Mouse (Mus musculus) retina, adult 2 months (tissue): ENCODE results near the gene Mob1a.
A peak's percentile ranks its signal among the peaks of the same experiment; 100 is the strongest.
"Not testable (repeated sequence)": the region's sequence is repeated elsewhere in the genome, so short reads cannot be mapped to it uniquely, and the experiment has no call there.

ENCODE experiments used
- DNase-seq: peaks from one replicate; pipeline ENCODE4 v3.0.0-alpha.2; 2012; ENCODE audit warnings: low read depth, low spot score

Gene Mob1a

DNA sequence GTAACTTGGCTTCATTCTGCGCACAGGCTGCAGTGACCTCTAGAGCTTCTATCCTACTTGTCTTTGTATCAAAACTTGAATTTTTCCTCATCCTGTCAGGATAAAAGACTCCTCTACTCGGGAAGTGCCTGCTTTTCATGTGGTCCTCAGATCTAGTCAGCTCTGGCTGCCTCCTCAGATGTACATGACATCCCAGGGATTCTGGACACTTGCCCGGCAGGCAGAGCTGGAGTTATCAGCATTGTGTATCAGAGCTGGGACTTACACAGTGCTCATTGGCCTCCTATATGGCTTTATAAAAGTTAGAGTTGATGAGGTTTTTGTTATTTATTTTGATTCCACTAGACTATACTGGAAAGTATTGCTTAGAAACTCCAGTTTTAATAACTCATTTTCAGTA lies 15.6 kb downstream of the Mob1a start:
- no peak for DNase-seq

DNA sequence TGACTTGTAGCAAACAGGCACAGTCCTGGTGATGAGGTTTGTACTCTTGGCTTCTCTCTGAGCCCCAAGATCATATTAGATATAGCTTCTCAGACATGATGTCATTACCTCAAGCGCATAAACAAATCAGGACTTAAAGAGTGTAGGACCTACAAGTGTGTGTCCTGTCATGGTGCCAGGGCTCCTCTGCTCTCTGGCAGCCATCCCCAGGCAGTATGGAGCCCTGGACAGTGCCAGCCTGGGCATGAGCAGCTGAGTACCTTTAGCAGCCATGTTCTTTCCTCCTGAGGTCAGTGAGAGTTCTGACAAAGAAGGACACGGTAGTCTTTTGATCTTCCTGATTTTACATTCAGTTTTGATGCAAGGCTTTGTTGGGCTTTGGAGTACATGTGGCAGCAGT lies 17.1 kb downstream of the Mob1a start:
- DNase-seq: no peak

DNA sequence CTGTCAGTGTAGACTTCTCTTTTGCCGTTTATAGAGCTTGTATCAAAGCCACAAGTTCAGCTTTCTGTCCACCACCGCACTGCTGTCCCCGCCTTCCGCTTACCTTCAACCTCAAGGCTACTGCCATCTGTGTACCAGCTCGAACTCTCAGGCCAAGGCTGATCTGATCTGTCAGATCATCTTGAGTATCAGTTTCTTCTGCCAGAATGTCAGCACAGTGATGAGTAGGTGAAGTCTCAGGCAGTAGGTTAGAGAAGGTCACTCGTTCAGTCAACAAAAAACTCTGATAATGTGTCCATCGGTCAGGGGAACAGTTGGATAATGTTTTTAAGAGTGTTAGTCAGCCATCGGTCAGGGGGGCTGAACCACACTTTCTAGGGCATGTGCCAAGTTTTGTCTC lies 19.5 kb downstream of the Mob1a start:
- not testable (repeated sequence) for DNase-seq

DNA sequence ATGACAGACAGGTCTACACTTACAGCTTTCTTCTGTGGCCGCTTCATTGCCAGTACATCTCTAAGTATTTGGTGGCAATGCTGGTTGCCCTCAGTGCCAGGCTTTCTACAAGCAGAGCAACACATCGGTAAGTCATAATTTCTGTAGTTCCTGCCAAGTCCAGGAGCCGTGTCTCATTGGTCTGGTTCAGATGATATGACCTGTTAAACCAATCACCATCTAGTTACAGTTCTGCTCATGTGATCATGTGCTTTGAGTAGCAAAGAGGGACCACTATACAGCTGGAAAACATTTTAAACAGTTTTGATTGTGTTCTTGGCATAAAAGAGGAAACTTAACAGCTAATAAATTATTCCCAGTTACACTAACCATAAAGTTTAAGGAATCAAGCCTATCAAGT lies 22.1 kb downstream of the Mob1a start:
- DNase-seq: no peak

DNA sequence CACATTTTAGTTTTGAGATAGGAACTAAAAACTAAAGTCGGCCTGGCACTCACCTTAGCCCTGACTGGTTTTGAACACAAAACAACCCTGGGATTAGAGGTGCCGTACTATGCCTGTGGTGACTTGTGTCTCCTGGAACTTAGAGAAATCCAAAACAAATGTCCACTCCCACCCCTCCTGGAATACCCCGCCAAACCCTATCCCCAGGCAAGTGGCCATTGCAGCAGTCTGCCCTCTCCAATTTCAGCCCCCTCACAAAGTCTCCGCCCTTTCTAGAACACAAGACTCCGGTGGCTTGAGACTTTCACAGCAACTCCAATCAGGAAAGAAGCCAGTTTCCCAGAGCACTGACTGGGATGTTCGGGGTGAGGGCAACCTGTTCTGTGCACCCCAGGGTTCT lies 23.1 kb downstream of the Mob1a start, which contains the start of gene Bola3:
Bola3 (plus strand) TSS at position 275 of the 400 bp plus-strand sequence.
- DNase-seq: no peak

DNA sequence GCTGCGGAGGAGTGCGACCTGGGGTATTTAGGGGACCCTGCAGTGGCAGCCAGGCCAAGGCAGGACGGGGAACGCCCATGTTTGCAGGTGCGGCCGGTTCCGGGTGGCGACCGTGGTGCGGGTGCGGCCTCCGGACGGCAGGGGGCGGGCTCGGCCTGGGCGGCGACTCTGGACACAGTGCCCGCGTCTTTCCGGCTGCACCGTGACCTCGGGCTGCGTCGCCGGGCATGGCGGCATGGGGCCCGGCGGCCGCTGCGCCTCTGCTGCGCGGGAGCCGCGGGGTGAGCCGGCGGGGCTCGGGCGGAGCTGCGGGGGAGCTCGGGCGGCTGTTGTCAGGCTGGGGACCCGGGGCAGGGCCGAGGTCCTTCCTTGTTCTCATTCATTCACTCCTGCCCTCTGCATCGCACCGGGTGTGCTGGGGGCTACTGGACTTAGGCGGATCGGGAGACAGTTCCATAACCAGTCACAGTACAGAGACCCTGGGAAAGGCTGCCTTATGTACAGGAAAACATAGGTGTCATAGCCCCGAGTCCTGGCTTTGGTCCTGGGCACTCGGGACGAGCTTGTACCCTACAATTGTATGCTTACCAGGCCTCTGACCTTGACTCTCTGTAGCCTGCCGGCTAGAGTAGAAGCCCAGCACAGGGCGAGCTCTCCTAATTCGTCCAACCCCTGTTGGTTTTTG lies 23.6 kb downstream of the Mob1a start:
- peak; percentile 61 for DNase-seq

DNA sequence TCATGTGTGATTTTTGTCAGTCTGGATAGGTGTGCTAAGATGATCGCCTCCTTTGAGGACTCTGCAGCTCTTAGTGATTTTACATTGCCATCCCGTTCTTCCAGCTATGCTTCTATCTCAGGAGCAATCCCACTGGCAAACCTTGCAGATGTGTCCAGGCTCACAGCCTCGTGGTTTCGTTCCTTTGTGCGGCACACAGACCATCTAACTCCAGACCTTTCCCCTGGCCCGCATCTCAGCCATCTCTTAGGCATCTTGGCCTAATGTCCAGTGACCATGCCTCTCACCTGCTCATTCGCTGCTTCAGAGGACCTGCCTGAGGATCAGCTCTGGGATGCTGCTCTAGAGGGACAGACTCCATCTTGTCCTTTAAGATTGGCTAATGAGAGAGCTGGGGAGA lies 24.4 kb downstream of the Mob1a start:
- DNase-seq: no peak

DNA sequence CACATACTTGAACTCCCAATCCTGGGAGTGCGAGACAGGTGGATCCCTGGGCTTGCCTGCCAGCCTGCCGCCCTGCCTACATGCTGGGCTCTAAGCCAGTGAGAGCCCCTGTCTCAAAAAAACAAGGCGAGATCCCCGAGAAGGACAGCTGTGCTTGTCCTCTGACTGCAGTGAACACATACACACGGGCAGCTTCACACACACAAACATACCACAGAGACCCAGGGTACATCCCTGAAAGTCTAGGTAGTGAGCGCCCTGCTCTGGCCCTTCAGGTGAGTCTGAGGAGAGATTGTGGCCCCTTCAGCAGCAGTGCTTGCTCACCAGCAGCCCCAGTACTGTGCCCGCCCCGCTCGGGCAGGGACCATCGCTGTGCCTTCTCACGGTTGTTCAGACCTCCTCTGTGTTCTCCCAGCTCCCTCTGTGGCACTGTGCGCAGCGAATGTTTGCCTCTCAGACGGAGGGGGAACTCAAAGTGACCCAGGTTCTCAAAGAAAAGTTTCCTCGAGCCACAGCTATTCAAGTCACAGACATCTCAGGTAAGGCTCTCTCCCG lies 25.1 kb downstream of the Mob1a start:
- no peak for DNase-seq

DNA sequence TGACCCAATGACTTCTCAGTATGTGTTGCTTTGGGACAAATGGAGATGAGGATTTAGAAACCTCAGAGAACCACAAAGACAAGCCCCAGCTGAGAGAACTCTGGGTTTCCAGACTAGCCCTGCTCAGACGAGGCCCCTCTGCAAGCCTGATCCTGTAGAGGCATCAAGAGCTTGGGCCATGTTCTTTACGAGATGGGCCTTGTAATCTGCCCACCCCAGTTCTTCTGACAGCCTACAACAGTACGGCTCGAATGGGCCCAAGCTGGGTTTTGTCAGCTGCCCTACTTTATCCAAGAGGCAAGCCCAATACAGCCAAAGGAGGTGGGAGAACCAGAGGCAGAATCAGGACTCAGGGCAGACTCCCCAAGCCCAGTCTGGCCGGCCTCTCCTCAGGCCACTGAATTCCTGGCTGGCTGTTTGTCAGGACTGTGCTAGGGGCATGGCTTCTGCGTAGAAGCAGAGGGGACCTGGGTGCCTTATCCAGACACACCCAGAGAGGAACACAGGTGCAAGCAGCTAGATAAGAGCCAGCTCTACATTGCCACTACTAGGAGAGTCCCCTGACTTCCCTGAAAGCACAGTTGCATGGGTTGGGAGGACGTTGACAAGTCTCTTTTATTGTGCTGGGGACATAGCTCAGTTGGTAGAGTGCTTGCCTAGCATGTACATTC lies 25.8 kb downstream of the Mob1a start:
- DNase-seq: no peak

DNA sequence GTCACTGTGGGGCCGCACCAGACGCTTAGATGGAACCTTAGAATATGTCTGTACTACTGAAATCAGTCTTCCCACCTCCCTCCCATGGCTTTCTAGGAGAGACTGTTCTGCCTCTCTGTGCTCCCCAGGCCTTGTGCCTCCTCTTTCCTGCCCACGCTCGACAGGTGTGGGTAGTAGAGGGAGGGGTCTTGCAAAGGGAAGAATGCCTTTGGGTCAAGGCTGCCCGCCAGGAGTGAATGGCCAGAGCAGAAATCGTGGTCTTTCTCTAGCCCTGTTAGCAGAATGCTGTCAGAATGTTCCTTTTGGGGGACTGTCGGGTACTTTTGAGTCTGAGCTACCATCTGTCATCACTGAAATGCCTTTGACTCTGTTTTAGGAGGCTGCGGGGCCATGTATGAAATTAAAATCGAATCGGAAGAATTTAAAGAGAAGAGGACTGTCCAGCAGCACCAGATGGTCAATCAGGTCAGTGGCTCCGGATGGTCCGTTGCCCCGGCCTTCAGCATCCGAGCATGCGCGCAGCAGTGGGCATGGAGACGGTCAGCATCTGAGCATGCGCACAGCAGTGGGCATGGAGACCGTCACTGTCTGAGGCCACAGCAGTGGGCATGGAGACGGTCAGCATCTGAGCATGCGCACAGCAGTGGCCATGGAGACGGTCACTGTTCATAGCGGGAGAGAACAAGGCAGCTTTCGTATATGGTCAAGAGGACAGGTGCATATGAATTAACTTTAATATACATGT lies 27.0 kb downstream of the Mob1a start:
- peak; percentile 18 for DNase-seq

DNA sequence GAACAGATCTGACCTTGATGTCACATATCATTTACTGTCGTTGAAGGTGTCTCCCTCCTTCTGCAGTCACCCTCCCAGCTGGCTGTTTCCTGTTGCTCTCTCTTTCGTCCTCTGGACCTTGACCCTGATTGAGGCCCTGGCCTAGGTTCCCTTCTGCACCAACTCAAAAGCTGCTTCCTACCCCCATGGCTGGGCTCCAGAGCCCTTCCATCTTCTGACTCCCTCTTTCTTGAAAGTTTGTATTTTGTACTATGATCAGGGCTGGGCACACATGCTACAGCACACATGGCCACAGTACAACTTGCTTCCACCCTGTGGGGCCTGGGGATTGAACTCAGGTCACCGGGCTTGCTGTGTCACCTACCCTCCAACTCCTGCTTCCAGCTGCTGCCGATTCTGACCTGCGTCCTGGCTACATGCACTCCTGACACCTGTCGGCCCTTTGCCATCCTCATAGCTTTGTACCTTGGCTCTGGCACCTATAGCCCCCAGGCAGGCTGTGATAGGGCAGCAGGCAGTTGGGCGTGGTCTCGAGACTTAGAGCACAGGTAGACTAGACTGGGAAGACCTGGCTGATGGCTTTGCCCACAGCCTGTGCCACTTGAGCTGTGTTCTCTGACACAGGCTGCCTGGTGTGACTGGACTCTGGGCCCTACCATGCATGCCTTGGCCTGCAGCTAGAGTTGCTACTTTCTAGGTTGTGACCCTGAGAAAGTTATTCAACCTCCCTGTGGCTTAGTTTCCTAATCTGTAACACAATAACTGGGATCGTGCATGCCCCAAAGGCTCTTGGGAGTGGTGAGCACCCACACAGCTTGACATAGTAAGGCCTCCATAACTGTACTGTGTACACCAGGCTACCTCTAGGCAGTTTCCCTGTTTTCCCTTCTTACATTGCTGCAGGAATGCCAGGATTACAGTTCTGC lies 29.3 kb downstream of the Mob1a start:
- DNase-seq: no peak

DNA sequence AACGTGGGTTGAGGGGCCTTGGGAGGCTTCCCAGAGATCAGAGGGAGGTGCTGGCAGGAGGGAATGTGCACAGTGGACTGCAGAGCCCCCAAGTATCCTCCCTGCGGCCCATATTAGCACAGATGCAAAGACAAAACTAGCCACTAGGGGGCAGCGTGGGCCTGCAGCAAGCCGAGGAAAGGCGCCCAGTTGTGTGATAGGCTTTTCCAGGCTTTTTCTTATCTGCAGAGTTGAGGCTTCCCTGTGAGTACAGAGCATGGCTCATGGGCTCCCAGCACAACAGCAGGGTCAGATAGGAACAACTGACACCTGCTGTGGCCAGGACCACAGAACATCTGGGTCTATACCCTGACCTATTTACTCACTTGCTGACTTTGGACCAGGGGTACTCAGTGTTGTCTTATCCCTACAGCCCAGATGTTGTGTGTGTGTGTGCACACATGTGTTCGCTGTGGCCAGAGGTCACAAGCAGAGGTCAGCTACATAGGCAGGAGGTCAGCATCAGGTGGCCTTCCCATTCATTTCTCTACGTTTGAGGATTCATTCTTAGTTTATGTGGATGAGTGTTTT lies 30.8 kb downstream of the Mob1a start:
- DNase-seq: peak; percentile 60

DNA sequence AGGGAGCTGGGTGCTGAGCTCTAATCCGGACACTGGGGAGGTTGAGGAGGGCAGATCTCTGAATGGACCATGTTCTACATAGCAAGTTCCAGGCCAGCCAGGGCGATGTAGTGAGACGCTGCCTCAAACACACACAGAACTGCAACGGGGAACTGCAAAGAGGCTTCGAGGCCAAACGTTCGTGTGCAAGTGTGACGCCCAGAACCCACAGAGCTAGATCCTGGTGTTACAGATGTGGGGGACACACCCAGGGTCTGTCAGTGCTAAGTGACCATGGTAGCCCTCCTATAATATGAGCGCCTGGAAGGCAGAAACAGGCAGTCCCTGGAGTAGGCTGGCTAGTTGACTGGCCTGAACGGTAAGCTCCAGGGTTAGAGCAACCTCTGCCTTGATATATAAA lies 31.6 kb downstream of the Mob1a start:
- no peak for DNase-seq

DNA sequence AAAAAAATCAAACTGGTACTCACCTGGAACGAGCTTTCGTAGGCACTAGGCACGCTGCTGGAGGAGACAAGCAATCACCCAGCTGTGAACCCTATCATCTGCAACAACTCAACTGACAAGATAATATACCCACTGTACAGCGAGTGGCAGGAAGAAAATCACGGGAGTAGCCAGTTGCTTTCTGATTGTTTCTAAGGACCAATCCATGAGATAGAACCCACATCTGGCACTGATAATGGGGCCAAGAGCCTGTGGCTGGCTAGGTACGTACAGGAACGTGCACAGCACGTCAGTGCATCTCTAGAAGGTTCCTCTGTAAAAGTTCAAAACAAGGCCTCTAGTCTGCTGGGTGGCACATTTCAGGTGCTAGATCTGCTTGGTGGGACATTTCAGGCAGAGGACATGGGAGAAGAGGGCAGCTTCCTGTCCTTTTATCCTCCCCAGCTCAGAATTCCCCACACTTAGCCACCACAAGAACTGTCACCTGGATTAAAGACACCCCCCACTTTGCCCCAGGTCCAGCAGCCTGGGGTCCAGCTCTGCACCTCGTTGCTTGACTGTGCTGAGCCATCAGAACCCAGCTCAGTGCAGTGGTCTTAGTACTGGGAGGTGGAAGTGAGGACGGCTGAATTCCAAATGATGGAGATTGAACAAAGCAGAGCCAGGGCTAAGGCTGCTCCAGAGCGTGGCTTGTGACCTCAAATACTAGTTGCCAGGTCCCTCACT lies 35.9 kb downstream of the Mob1a start:
- no peak for DNase-seq

DNA sequence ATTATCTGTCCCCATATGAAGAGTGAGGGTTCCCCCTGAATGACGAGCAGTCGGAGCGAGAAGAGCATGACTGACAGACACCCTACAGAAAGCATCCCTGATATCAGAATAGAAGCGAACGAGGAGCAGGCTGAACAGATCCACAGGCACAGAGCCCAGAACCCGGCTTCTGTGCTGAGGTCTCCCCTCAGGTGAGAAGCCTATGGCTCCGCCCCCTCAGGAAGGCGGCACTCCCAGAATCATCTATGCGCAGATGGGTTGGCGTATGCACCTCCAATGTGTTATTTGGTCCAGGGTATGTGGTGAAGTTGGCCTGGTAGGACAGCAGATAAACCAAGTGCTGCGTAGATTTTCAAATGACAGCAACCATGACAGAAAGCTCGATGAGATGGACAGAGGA lies 37.3 kb downstream of the Mob1a start:
- DNase-seq: no peak

DNA sequence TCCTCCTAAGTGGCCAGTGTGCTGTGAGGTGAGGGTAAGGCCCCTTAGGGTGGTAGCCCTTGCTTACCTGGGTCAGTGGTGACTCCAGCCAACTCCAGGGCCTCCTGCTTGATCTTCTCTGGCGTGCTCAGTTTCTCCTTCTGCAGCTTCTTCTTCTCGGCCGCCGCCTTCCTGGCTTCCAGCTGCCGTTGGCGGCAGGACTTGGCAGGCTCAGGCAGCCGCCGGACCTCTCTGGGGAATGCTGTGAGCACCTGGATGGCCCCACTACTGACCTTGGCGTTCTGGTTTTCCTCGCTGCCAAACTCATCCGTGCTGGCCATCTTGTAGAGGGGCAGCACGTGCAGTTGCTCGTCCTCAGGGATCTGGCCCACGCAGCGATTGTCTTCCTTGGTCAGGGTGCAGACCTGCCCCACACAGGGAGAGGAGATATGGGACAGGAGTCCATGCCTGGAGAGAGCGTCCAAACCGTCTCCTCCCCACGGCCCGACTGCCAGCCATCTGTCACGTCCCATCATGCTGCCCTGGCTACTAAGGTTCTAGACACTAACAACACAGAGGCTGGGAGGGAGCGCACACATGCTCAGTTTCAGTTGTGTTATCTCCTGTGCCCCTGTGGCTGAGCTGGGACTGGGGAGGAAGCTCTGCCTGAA lies 44.6 kb downstream of the Mob1a start:
- DNase-seq: no peak

DNA sequence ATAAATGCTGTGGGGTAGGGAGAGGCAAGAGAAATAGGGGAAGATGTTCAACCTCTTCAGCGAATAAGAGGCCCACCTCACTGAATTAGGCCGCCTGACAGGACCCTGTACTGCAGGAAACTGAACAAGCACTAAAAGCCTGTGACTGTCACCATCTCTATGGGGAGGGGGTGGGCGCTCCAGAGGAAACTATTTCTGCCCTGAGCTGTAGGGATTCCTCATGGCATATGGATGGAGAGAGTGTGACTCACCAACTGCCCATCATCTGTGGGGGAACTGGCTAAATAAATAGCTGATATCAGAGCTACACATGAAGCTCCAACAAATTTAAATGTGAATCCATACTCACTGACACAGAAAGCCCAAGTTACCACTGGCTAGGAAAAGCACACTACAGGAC lies 45.5 kb downstream of the Mob1a start:
- no peak for DNase-seq

DNA sequence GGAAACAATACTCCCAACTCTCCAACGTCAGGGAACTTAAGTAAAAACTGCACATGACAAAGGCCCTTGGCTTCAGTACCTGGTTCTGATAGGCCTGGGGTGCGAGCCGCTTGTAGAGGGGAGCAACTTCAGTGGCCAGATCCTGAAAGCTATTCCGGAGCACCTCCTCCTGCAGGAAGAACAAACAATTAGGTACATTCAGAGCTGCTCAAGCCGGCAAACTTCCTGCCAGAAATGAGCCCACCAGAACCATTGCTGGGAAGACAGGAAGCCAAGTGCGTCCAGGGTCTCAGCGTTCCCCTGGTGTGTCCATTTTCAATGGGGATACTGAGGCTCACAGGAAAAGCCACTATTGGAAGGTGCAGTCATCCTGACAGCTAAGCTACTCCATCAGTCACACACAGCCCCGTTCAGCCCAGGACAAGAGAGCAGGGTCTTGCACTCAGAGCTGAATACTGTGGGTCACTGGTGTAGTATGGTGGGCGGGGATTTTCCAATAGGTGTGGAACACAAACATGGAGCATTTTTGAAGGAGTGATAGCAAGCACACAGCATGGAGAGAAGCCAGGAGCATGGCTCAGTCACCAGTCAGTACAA lies 48.0 kb downstream of the Mob1a start:
- no peak for DNase-seq
